Mouse (Mus musculus): ENCODE results near the gene Casc4. TPM values are rescaled to one million over a fixed set of nuclear protein-coding genes. Genes with fewer than 3 reads are reported as not detected.
"Not testable (repeated sequence)": the region's sequence is repeated elsewhere in the genome, so short reads cannot be mapped to it uniquely, and the experiment has no call there.

Casc4 gene
- polyA plus RNA-seq, 1 experiment from 2014 or later, result 21.6 TPM

DNA sequence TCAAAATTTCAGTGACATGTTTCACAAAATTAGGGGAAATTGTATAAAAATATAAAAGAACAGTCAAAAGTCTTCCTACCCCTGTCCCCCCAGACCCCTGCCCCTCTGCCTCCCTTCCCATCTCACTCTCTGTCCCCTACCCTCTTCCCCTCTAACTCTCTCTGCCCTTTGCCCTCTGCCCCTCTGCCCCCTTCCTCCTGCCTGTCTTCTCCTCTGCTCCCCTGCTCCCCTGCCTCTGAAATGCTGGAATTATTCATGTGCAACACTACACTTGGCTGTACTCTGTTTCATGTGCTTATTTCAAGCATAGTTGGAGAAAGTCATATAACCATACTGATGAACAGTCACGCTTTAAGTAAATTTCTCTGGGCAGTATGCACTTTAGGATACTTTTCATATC, 19.6 kb downstream of the Casc4 start:
- DNase-seq (ENCODE audit: low spot score) (no peak), ATAC-seq (replicated peaks; ENCODE audit: low FRiP score) (no peak)
- Histone ChIP-seq H3K27me3 (replicated peaks; ENCODE audit: control insufficient read depth, insufficient read depth, low read length) (no peaks in the 10 kb centered on the region), H3K4me2 (no peak overlapping the region), H3K4me3 (ENCODE audit: low read depth, low read length) (no peak overlapping the region), H3K9me3 (ENCODE audit: control insufficient read depth, low read length) (no peaks in the 10 kb centered on the region), H3K27ac (ENCODE audit: low read depth, low read length) (no peak overlapping the region), H3K4me1 (replicated peaks; ENCODE audit: control insufficient read depth, insufficient read depth, low read length) (no peaks in the 10 kb centered on the region), H3K36me3 (ENCODE audit: control insufficient read depth, insufficient read depth, low read length) (no peaks in the 10 kb centered on the region), H3K9ac (ENCODE audit: low read depth, low read length) (no peak overlapping the region)
- WGBS, result 94% methylated on average over 1 of the region's 1 CpGs

DNA sequence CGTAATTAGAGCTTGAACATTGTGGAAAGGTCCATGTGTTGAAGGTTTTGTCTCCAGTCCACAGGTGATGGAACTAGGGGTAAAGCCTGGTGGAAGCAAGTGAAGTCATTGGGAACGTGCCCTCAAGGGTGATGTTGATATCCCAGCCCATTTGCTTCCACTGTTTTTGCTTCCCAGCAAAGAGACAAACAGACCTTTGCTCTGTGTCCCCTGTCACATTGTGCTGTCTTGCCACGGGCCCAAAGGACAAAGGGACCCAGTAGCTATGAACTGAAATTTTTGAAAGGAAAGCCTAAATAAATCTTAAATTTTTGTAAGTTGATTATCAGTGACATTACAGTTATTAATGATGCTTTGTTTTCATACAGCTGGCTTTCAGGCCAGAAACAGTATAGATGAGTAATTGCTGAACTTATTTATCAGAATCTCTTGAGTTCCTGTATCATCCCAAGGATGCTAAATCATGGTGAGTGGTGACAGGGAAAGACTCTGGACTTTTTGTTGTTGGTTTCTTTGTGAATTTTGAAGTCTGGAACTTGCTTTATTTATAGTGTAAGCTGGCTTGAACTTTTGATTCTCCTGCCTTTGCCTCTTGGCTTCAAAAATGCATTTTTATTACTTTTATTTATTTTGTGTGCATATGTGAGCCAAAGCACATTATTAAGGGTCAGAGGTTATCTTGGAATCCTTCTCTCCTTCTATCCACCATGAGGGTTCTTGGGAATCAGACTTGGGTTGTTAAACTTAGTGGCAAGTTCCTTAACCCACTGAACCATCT, 22.1 kb downstream of the Casc4 start:
- no peak for ATAC-seq (replicated peaks; ENCODE audit: low FRiP score)
- 74% methylated on average over 3 of the region's 3 CpGs for WGBS

DNA sequence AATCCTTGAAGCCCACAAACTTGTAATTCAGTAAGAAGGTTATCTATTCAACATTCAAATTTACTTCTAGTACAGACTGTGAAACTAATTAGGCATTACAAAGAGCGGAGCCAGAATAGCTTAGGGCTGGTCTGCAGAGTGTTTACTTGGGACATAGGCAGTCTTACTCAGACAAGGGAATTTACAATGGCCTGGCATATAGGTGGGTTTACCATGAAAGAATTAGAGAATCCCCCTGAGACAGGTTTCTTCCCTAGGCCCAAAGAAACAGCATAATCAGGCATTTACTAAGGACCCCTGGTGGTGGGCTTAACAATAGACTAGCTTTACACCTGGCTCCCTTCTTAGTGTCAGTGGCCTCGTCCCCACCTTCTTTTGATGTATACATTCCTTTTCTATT, 28.5 kb downstream of the Casc4 start:
- ATAC-seq (replicated peaks; ENCODE audit: low FRiP score) (no peak), DNase-seq (ENCODE audit: low spot score) (no peak)
- WGBS, result 88% methylated on average over 2 of the region's 2 CpGs
- Histone ChIP-seq H3K36me3 (ENCODE audit: control insufficient read depth, insufficient read depth, low read length) (no peaks in the 10 kb centered on the region), H3K4me3 (ENCODE audit: low read depth, low read length) (no peak overlapping the region), H3K27me3 (replicated peaks; ENCODE audit: control insufficient read depth, insufficient read depth, low read length) (no peaks in the 10 kb centered on the region), H3K4me1 (replicated peaks; ENCODE audit: control insufficient read depth, insufficient read depth, low read length) (no peaks in the 10 kb centered on the region), H3K4me2 (no peak overlapping the region), H3K27ac (ENCODE audit: low read depth, low read length) (no peak overlapping the region), H3K9me3 (ENCODE audit: control insufficient read depth, low read length) (no peaks in the 10 kb centered on the region), H3K9ac (ENCODE audit: low read depth, low read length) (no peak overlapping the region)

More for the DNA sequence above, 22.1 kb downstream of the Casc4 start:
- Histone ChIP-seq H3K4me1 (replicated peaks; ENCODE audit: control insufficient read depth, insufficient read depth, low read length) (no peaks in the 10 kb centered on the region), H3K4me2 (no peak overlapping the region), H3K27ac (ENCODE audit: low read depth, low read length) (no peak overlapping the region), H3K27me3 (replicated peaks; ENCODE audit: control insufficient read depth, insufficient read depth, low read length) (no peaks in the 10 kb centered on the region), H3K9me3 (ENCODE audit: control insufficient read depth, low read length) (no peaks in the 10 kb centered on the region), H3K36me3 (ENCODE audit: control insufficient read depth, insufficient read depth, low read length) (no peaks in the 10 kb centered on the region), H3K9ac (ENCODE audit: low read depth, low read length) (no peak overlapping the region), H3K4me3 (ENCODE audit: low read depth, low read length) (no peak overlapping the region)
- DNase-seq (ENCODE audit: low spot score), result no peak

DNA sequence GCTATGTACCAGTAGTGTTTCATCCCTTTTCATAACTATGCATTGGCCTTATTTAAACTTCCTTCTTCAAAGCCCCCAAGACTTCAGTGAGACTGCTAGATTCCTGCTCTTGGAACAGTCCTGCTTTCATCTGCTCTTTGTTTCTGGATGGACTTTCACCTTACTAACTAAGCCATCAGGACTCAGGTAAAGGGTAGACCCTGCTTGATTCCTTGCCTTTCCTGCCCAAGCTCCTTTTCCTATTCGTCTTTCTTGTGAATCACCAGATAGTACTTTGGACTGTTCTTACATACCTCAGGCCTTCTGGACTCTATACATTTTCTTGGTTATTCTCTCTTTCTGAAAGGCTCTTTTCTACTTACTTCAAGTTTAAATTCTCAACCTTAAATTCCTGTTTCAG, 30.1 kb downstream of the Casc4 start:
- H3K27me3 ChIP-seq (replicated peaks; ENCODE audit: control insufficient read depth, insufficient read depth, low read length), result no peaks in the 10 kb centered on the region
- no peak overlapping the region for H3K4me3 ChIP-seq (ENCODE audit: low read depth, low read length)
- H3K9ac ChIP-seq (ENCODE audit: low read depth, low read length), result no peak overlapping the region
- H3K27ac ChIP-seq (ENCODE audit: low read depth, low read length), result no peak overlapping the region
- no peaks in the 10 kb centered on the region for H3K9me3 ChIP-seq (ENCODE audit: control insufficient read depth, low read length)
- no peaks in the 10 kb centered on the region for H3K36me3 ChIP-seq (ENCODE audit: control insufficient read depth, insufficient read depth, low read length)
- 84% methylated on average over 1 of the region's 1 CpGs for WGBS
- no peaks in the 10 kb centered on the region for H3K4me1 ChIP-seq (replicated peaks; ENCODE audit: control insufficient read depth, insufficient read depth, low read length)
- ATAC-seq (replicated peaks; ENCODE audit: low FRiP score), result no peak
- H3K4me2 ChIP-seq, result no peak overlapping the region
- no peak for DNase-seq (ENCODE audit: low spot score)

- Histone ChIP-seq H3K27ac (ENCODE audit: low read depth, low read length) (no peak overlapping the region), H3K4me1 (replicated peaks; ENCODE audit: control insufficient read depth, insufficient read depth, low read length) (no peaks in the 10 kb centered on the region), H3K9me3 (ENCODE audit: control insufficient read depth, low read length) (no peaks in the 10 kb centered on the region), H3K27me3 (replicated peaks; ENCODE audit: control insufficient read depth, insufficient read depth, low read length) (no peaks in the 10 kb centered on the region), H3K4me3 (ENCODE audit: low read depth, low read length) (no peak overlapping the region), H3K4me2 (no peak overlapping the region), H3K36me3 (ENCODE audit: control insufficient read depth, insufficient read depth, low read length) (peaks cover 3% of the 10 kb centered on the region), H3K9ac (ENCODE audit: low read depth, low read length) (no peak overlapping the region)
- DNase-seq (ENCODE audit: low spot score), result no peak
- 87% methylated on average over 3 of the region's 3 CpGs for WGBS
- ATAC-seq (replicated peaks; ENCODE audit: low FRiP score), result no peak
Measured at GRCm38 (mm10) chr2:121909975-121910374, 43.2 kb downstream of the Casc4 start.

DNA sequence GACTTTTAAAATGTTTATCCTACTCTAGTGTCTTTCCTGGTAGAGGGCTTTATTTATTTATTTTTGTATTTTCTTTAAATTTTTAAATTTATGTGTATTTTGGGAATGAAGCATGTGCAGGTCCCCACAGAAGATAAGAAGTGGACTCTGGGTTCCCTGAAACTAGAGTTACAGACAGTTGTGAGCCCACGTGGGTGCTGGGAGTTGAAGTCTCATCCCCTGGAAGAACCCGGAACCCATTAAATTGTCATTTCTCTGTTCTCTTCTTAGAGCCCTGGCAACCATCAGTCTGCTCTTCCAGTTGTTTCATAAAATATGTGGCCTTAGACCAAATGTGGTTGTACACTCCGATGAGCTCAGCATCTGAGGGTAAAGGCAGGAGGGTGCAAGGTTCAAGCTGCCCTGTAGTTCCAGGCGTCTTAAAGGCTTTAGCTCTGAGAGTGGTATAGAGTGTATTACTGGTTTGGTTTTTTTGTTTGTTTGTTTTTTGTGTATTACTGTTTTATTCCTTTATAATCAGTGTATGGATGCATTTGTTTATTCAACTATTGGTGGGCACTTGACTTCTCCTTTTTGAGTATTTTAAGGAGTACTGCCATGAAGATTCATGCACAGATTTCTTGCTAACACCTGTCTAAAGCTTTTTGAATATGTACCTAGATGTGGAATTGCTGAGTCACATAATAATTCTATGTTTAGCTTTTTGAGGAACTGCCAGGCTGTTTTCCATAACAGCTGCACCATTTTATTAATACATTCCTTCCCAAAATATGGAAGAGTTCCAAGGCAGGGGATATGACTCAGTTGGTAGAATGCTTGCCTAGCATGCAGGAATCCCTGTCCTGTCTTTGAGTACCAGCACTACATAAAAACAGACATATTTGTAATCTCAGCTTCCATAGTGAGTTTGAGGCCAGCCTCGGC, 49.5 kb downstream of the Casc4 start:
- Histone ChIP-seq H3K4me3 (ENCODE audit: low read depth, low read length) (no peak overlapping the region), H3K9me3 (ENCODE audit: control insufficient read depth, low read length) (no peaks in the 10 kb centered on the region), H3K4me2 (no peak overlapping the region), H3K27me3 (replicated peaks; ENCODE audit: control insufficient read depth, insufficient read depth, low read length) (no peaks in the 10 kb centered on the region), H3K36me3 (ENCODE audit: control insufficient read depth, insufficient read depth, low read length) (no peaks in the 10 kb centered on the region; the same call in 1 of the 2 replicates), H3K27ac (ENCODE audit: low read depth, low read length) (no peak overlapping the region), H3K4me1 (replicated peaks; ENCODE audit: control insufficient read depth, insufficient read depth, low read length) (no peaks in the 10 kb centered on the region), H3K9ac (ENCODE audit: low read depth, low read length) (no peak overlapping the region)
- ATAC-seq (replicated peaks; ENCODE audit: low FRiP score) (no peak), DNase-seq (ENCODE audit: low spot score) (no peak)
- 92% methylated on average over 5 of the region's 5 CpGs for WGBS

DNA sequence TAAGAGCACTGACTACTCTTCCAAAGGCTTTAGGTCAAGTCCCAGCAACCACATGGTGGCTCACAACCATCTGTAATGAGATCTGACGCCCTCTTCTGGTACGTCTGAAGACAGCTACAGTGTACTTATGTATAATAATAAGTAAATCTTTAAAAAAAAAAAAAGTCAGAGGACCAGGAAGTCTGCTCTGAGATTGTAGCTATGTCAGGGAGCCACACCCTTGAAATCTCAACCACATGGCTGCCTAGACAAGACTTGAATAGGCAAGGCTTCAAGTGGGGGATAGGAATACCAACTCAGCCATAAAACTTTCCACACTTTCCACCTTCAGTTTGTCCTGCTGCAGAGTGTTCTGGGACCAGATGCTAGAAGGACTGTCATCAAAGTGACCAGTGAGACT, 70.9 kb downstream of the Casc4 start:
- not testable (repeated sequence) for H3K4me2 ChIP-seq; H3K27me3 ChIP-seq (replicated peaks; ENCODE audit: control insufficient read depth, insufficient read depth, low read length); H3K9me3 ChIP-seq (ENCODE audit: control insufficient read depth, low read length); ATAC-seq (replicated peaks; ENCODE audit: low FRiP score); H3K27ac ChIP-seq (ENCODE audit: low read depth, low read length); DNase-seq (ENCODE audit: low spot score); H3K4me3 ChIP-seq (ENCODE audit: low read depth, low read length); H3K9ac ChIP-seq (ENCODE audit: low read depth, low read length); H3K4me1 ChIP-seq (replicated peaks; ENCODE audit: control insufficient read depth, insufficient read depth, low read length); H3K36me3 ChIP-seq (ENCODE audit: control insufficient read depth, insufficient read depth, low read length)
- 70% methylated on average over 2 of the region's 2 CpGs for WGBS

GRCm38 (mm10) chr2:121943364-121943763, 76.6 kb downstream of the Casc4 start:
- H3K9ac ChIP-seq (ENCODE audit: low read depth, low read length), result no peak overlapping the region
- no peak overlapping the region for H3K4me2 ChIP-seq
- no peak overlapping the region for H3K27ac ChIP-seq (ENCODE audit: low read depth, low read length)
- H3K4me1 ChIP-seq (replicated peaks; ENCODE audit: control insufficient read depth, insufficient read depth, low read length), result no peaks in the 10 kb centered on the region
- DNase-seq (ENCODE audit: low spot score) (no peak), ATAC-seq (replicated peaks; ENCODE audit: low FRiP score) (no peak)
- WGBS, result 85% methylated on average over 3 of the region's 3 CpGs
- H3K27me3 ChIP-seq (replicated peaks; ENCODE audit: control insufficient read depth, insufficient read depth, low read length), result no peaks in the 10 kb centered on the region
- H3K36me3 ChIP-seq (ENCODE audit: control insufficient read depth, insufficient read depth, low read length), result no peaks in the 10 kb centered on the region
- H3K4me3 ChIP-seq (ENCODE audit: low read depth, low read length), result no peak overlapping the region
- no peaks in the 10 kb centered on the region for H3K9me3 ChIP-seq (ENCODE audit: control insufficient read depth, low read length)

Data from liver, embryonic 11.5 days (tissue).